ENCODE assay signal across 2 mouse cellular contexts in the genomic region with DNA sequence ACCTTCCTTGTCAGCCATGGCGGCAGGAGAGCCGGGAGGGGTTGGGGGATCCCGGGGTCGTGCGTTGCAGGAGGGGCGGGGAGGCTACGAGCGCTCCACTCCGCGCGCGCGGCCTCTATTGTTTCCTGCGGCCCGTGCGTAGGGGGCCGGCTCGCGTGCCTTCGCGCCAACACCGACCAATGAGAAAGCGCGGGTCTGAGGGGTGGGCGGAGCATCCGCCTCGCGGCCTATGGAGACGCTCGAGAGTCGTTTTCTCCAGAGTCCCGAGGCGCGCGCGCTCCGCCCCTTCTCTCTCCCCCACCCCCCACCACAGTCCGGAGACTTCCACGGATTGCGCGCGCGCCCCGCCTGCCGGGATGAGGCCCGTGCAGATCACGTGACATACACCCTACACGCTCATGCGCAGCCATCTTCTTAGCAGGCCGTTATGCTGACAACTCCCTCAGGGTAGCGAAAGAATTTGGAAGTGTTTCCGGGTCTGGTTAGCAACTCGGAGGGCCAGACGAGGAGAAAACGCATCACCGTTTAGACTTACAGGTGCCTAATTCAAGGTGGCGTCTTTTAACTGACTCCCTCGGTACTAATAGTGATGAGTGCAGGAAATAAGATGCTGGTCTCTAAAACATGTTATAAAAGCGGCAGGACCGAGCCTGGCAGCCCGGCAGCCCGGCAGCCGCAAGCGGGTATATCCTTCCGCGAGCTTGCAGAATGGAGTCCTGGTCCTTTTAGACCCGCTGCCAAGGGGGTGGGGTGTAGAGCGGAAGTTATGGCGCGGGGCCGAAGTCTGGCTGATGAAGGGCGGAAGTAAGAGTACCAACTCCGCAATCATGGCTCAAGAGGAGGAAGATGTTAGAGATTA.
A peak's percentile ranks its signal among the peaks of the same experiment; 100 is the strongest.
TF ChIP-seq lines count a peak whose summit lies in the region.

Gene Rbbp4 (minus strand): TSS at position 155 of the 859 bp plus-strand sequence.
Gene Zbtb8os (plus strand): TSS at position 480 of the 859 bp plus-strand sequence.

TF ChIP-seq in C2C12, 6 proteins besides CTCF, POLR2A, EP300 and RAD21 (continued from another document):
- peak; percentile 35 for TF ChIP-seq MAX (IDR thresholded peaks at IDR 0.05)

TF ChIP-seq in myocyte, 11 proteins besides CTCF, POLR2A, EP300 and RAD21 (continued from another document):
- TF ChIP-seq TCF12 (IDR thresholded peaks at IDR 0.05; ENCODE audit: insufficient read depth, poor library complexity, severe bottlenecking) (no peak), MYOD1 (IDR thresholded peaks at IDR 0.05; ENCODE audit: control insufficient read depth in 1 of 3, insufficient read length in 2 of 3, low read depth in 2 of 3) (no peak), CEBPB (IDR thresholded peaks at IDR 0.05; ENCODE audit: insufficient read depth, poor library complexity, severe bottlenecking) (no peak), E2F4 (IDR thresholded peaks at IDR 0.05; ENCODE audit: insufficient read depth) (no peak), USF1 (IDR thresholded peaks at IDR 0.05; ENCODE audit: low read depth) (peak; percentile 91), POLR2AphosphoS2 (IDR thresholded peaks at IDR 0.05; ENCODE audit: insufficient read length, low read depth) (peak; percentile 50), REST (IDR thresholded peaks at IDR 0.05; ENCODE audit: insufficient read depth, insufficient read length) (no peak), MYOG (IDR thresholded peaks at IDR 0.05; ENCODE audit: control insufficient read depth in 1 of 3, insufficient read depth in 1 of 3, insufficient read length in 2 of 3, low read depth in 2 of 3) (peak in 1 of 3 experiments; percentile 4), MAX (IDR thresholded peaks at IDR 0.05; ENCODE audit: low read depth) (no peak)
